Mouse (Mus musculus) heart, embryonic 15.5 days (tissue): ENCODE results near the gene Hist1h2br. TPM values are rescaled to one million over a fixed set of nuclear protein-coding genes. Genes with fewer than 3 reads are reported as not detected.

ENCODE experiments used
- microRNA-seq: library from miRNA; unstranded; fragments of <30 nt; microRNA quantifications from one replicate; pipeline ENCODE4, GENCODE M21; 2016
- polyA plus RNA-seq: library from polyadenylated mRNA; unstranded; fragments of >200 nt; fragmentation: Nextera tagmentation; extraction: Ambion mirVana; gene quantifications from 2 replicates; pipeline ENCODE4 v1.2.1, GENCODE M21; 2015

Hist1h2br gene
- polyA plus RNA-seq, 1 experiment from 2014 or later, result 7.8 TPM

Small RNA genes lying within 50 kb of the gene (microRNA-seq; reads per million reads assigned to microRNA genes)
- gene Gm19658 (not detected), gene Gm44346 (not detected), gene Gm44466 (not detected)

Other genes with a start within 250 kb of the Hist1h2br start
- not detected in 2 replicates for gene Olfr1362, start 219.7 kb upstream of the Hist1h2br start, polyA plus RNA-seq
- gene Olfr11, start 191.2 kb upstream of the Hist1h2br start, polyA plus RNA-seq, result not detected in 2 replicates
- not detected in 2 replicates for gene Olfr1361, start 170.4 kb upstream of the Hist1h2br start, polyA plus RNA-seq
- gene Olfr1360, start 156.3 kb upstream of the Hist1h2br start, polyA plus RNA-seq, result not detected in 2 replicates
- gene Olfr1359, start 135.6 kb upstream of the Hist1h2br start, polyA plus RNA-seq, result not detected in 2 replicates
- 0.47 and 1.3 TPM in 2 replicates for gene Hist1h2bl, start 117.6 kb upstream of the Hist1h2br start, polyA plus RNA-seq
- gene Hist1h2ai, start 117.3 kb upstream of the Hist1h2br start, polyA plus RNA-seq, result 9.9 and 11.4 TPM in 2 replicates
- 1.5 and 5.4 TPM in 2 replicates for gene Hist1h3h, start 116.1 kb upstream of the Hist1h2br start, polyA plus RNA-seq
- 1.3 and 2.3 TPM in 2 replicates for gene Hist1h2bm, start 111.7 kb upstream of the Hist1h2br start, polyA plus RNA-seq
- gene Hist1h4j, start 98.7 kb upstream of the Hist1h2br start, polyA plus RNA-seq, result 0.66 and 0.67 TPM in 2 replicates
- gene Hist1h4k, start 83.2 kb upstream of the Hist1h2br start, polyA plus RNA-seq, result 1.3 and 3.0 TPM in 2 replicates
- 9.5 and 11.0 TPM in 2 replicates for gene Hist1h2ak, start 79.9 kb upstream of the Hist1h2br start, polyA plus RNA-seq
- 2.0 and 3.0 TPM in 2 replicates for gene Hist1h2bn, start 79.6 kb upstream of the Hist1h2br start, polyA plus RNA-seq
- gene Hist1h1b, start 53.1 kb upstream of the Hist1h2br start, polyA plus RNA-seq, result 8.6 and 10.7 TPM in 2 replicates
- 56.3 and 60.4 TPM in 2 replicates for gene Hist1h3i, start 50.4 kb upstream of the Hist1h2br start, polyA plus RNA-seq
- 2.3 and 3.2 TPM in 2 replicates for gene Hist1h2an, start 46.5 kb upstream of the Hist1h2br start, polyA plus RNA-seq
- 0.86 and 1.4 TPM in 2 replicates for gene Hist1h2bp, start 46.3 kb upstream of the Hist1h2br start, polyA plus RNA-seq
- gene Hist1h2bq, start 23.5 kb upstream of the Hist1h2br start, polyA plus RNA-seq, result 7.2 and 7.3 TPM in 2 replicates
- gene Hist1h2ao, start 23.3 kb upstream of the Hist1h2br start, polyA plus RNA-seq, result 3.5 TPM in 1 of 2 replicates, not detected in the other
- not detected in 2 replicates for gene Hist1h4m, start 22.0 kb upstream of the Hist1h2br start, polyA plus RNA-seq
- 6.2 and 11.6 TPM in 2 replicates for gene Hist1h4n, start 1.5 kb upstream of the Hist1h2br start, polyA plus RNA-seq
- gene Hist1h2ap, start 236 bp upstream of the Hist1h2br start, polyA plus RNA-seq, result 1,372 and 1,424 TPM in 2 replicates
- 3.8 and 5.1 TPM in 2 replicates for gene Zfp184, start 111.4 kb downstream of the Hist1h2br start, polyA plus RNA-seq
- not detected in 2 replicates for gene Pom121l2, start 147.5 kb downstream of the Hist1h2br start, polyA plus RNA-seq
- 9.5 and 113 TPM in 2 replicates for gene Prss16, start 176.0 kb downstream of the Hist1h2br start, polyA plus RNA-seq
- 3.5 TPM in 1 of 2 replicates, not detected in the other for gene Hist1h2ah, start 201.8 kb downstream of the Hist1h2br start, polyA plus RNA-seq
- 1.6 and 1.7 TPM in 2 replicates for gene Hist1h2bk, start 202.1 kb downstream of the Hist1h2br start, polyA plus RNA-seq
- gene Hist1h4i, start 207.6 kb downstream of the Hist1h2br start, polyA plus RNA-seq, result 8.6 and 12.1 TPM in 2 replicates
- gene Hist1h2ag, start 209.2 kb downstream of the Hist1h2br start, polyA plus RNA-seq, result 11.2 and 12.4 TPM in 2 replicates
- gene Hist1h2bj, start 209.5 kb downstream of the Hist1h2br start, polyA plus RNA-seq, result 2.8 and 5.8 TPM in 2 replicates